Mouse (Mus musculus): ENCODE data around the gene Radil.

Radil gene

GRCm38 (mm10) chr5:142478829-142479435 lies 72.0 kb downstream of the Radil start:
- DNase-seq: peak; percentile 78

- no peak for DNase-seq
These were observed 72.9 kb downstream of the Radil start for GRCm38 (mm10) chr5:142477866-142478615.

GRCm38 (mm10) chr5:142477346-142477745 lies 73.6 kb downstream of the Radil start:
- DNase-seq: no peak

GRCm38 (mm10) chr5:142475669-142476068 lies 75.2 kb downstream of the Radil start:
- DNase-seq: no peak

- DNase-seq: no peak
These were observed 77.2 kb downstream of the Radil start for GRCm38 (mm10) chr5:142473696-142474095.

DNA sequence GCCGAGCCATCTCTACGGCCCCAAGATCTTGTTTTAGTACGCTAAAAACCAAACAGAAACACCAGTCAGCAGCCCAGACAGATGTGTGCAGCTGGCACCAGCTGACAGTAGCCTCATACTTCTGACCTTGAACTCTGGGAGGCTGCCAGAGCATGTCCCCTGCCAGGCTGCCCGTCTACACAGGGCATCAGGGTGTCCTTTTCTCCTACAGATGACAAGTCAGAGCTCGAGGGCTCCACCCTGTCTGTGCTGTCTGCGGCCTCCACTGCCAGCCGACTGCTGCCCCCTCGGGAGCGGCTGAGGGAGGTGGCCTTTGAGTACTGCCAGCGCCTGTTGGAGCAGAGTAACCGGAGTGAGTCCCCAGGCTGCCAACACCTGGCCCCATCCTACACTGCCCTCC lies 81.1 kb downstream of the Radil start:
- DNase-seq: no peak

- DNase-seq: no peak
These were observed 82.5 kb downstream of the Radil start for GRCm38 (mm10) chr5:142468375-142468774.

DNA sequence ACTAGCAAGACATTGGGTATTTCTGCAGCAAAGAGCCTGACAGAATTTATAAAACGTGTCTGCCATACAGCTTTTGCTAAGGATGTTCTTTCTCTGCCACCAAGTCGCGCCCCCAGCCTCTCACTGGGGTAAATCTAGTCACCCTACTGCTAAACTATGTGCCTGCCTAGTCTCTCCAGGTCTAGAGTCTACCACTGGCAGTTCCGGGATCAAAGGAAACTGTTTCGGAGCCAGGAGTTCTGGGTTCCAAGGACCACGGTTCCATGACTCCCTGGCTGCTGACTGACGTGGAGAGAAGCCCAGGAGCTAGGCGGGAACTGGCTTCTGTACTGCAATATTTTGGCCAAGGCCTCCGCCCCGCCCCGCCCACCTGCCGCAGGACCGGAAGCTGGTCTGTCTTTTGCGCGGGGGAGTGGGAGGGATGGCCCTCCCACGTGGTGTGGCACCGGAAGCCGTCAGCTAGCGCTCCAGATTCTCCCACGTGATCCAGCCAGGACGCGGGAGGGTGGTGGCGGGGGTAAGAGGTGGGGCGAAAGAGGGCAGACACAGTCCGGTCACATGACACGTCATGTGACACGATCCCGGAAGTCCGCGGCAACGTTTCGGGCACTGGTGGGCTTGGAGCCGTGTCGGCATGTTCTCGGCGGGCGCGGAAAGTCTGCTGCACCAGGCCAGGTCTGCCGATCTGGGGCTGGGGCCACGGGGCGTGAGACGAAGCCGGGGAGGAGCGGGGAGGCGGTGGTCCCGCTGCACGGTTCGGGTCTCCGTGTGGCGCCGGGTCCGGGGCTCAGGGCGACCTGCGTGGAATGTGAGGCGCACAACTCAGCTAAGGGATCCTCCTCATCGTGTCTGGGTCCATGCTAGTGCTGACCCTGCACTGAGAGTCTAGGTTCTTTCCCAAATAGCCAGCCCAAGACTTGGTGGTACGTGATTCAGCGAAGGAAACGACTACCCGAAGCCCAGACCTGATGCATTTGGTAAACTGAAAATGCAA lies 87.1 kb downstream of the Radil start, which contains the start of gene Ap5z1:
Gene Ap5z1 (plus strand): TSS at position 484 of the 994 bp plus-strand sequence.
- DNase-seq: peak; percentile 97

DNA sequence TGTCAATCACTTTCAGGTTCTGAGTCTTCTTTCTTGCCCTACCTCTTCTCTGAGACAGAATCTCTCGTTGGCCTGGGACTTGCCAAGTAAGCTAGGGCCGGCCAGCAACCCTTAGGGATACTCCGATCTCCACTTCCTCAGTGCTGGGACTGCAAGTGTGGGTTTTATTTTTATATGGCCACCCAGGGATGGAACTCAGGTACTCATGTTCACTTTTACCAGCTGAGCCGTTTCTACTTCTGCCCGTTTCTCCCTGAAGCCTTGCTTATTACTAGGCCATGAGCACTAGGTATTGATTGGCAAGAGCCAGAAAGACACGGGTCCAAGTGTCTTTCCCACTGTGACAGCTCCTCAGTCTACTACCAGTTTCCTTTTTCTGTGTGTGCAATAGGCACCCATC lies 87.9 kb downstream of the Radil start:
- no peak for DNase-seq

DNA sequence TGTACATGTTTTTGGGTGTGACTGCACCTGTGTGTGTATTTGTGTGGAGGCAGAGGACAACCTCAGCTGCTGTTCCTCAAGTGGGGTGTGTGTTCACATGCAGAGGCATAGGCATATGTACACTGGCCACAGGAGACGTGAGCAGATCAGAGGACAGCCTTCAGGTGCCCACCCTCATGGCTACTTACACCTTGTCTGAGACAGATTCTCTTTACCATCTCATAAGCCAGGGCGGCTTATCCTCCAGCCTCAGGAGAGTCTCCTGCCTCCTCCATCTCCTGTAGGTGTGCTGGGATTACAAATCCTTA lies 88.3 kb downstream of the Radil start:
- no peak for DNase-seq

DNA sequence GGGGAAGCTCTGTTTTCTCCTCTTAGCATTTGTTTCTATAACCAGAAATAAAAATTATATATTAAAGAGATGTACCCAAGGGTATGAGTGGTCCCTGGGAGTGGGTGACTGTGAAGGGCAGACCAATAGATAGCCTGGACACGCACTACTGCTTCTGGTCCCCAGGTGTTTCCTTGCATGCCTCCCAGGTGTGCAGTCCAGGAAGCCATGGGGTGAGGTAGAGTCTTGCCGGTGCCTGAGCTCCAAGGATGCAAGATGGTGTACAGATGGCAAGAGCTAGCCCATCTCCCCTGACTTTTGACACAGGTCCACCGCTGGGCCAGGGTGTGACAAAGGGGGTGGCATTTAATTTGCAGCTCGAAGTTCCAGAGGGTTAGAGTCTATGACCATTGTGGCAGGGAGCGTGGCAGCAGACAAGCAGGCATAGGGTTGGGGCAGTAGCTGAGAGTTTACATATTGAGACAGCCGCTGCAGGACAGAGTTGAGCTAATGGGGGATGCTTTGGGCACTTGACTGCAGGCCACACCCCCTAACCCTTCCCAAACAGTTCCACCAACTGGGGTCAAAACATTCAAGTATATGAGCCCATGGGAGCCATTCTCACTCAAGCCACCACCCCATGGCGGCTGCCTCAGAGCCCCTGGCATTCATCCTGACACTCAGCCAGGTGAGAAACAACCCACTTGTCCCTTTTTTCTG lies 88.8 kb downstream of the Radil start:
- DNase-seq: no peak

DNA sequence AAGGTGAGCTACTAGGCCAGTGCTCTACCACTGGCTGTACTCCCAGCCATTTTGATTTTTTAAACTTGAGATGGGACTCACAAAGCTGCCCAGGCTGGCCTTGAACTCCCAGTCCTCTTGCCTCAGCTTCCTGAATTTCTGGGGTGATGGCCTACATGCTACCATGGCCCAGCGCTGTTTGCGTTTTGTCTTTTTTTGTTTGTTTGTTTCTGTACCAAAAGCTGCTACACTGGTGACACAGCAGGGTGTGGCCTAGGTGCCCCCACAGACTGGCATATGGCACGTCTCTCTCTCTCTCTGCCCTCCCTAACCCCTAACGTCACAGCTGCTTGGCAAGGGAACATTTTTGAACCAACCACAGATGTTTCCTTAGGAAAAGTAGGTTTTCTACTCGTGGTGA lies 91.1 kb downstream of the Radil start:
- no peak for DNase-seq

DNA sequence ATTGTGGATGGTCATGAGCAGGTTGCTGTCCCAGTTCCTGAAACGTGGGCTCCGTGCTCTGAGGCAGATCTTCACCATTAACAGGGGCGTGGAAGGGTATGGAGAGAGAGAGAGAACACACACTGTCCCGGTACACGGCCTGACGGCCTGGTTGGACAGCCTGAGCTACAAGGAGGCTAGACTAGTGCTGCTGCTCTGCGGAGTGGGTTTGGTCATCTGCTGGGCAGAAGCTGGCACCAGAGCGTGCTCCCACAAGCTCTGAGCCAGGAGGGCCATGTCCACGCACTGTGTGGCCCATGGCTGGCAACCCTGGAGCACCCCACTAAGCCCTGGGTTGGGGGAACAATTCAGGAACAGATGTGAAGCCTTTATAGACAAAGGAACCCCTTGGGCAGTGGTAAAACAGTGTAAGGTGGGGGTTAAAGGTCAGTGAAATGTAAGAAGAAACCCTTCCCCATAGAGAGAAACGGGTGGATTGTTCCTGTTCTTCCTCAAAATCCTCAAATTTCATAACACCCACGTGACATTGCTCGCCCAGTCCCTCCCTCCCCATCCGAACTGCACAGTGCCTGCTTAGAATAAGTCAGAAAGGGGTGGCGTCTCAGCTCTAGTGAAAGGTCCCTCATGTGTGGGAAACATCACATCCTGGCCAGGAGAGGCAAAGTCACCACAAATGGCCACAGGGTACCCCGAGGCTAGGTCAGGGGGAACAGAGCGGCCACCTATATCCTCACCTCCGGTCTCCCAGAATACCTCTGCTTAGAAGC lies 91.9 kb downstream of the Radil start:
- DNase-seq: no peak

DNA sequence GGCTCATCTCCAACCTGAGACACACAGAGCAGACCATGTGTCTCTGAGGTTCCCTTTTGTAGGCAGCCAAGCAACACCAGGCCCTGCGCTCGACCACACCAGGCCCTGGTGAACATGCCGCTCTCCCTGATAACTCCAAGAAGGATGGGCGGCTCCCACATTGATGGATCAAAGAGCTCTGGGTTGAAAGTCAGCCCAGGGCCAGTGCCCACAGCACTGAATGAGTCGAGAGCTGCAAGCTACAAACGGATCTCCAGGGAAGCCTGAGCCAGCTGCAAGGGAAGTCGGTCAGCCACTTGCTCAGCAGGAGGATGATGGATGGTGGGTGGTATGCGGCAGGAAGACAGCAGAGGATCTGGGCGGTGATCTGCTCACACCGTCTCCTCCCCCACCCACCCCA lies 93.6 kb downstream of the Radil start:
- DNase-seq: no peak

DNA sequence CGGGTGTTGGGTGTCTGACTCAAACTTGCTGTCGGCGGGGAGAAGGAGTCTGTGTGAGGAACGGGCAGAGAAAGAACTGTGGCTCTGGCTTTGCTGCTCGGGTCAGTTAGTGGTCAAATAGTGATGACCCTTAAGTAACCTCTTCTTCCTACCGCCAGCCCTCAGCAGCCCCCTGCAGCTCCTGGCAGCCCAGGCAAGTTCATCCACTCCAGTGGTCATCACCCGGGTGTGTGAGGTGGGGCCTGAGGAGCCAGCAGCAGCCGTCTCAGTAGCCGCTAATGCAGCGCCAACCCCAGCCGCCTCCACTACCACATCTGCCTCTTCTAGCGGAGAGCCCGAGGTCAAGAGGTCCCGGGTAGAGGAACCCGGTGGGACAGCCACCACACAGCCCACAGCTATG lies 94.6 kb downstream of the Radil start:
- no peak for DNase-seq

DNA sequence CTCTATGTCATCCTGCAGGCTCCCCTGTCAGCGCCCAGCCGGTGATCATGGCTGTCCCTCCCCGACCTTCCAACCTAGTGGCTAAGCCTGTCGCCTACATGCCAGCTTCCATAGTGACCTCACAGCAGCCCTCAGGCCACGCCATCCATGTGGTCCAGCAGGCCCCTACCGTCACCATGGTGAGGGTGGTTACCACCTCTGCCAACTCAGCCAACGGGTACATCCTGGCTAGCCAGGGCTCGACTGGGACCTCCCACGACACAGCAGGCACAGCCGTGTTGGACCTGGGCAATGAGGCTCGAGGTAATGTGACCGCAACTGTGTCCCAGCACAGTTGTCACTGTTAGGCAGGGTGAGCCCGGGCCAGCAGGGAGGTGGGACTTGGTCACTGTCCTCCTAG lies 97.2 kb downstream of the Radil start:
- no peak for DNase-seq

DNA sequence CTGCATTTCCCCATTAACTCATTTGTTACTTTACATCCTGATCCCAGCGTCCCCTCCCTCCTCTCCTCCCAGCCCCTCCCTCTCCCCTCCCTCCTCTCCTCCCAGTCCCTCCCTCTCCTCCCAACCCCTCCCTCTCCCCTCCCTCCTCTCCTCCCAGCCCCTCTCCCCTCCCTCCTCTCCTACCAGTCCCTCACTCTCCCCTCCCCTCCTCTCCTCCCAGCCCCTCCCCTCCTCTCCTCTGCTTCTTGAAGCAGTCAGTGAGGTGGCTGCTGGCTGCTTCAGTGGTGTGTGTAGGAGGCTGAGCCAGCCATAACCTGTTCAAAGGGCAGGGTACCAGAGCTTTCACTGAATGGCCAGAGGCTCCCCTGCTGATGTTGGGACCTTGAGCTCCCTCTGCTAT lies 99.1 kb downstream of the Radil start:
- peak; percentile 81 for DNase-seq

DNA sequence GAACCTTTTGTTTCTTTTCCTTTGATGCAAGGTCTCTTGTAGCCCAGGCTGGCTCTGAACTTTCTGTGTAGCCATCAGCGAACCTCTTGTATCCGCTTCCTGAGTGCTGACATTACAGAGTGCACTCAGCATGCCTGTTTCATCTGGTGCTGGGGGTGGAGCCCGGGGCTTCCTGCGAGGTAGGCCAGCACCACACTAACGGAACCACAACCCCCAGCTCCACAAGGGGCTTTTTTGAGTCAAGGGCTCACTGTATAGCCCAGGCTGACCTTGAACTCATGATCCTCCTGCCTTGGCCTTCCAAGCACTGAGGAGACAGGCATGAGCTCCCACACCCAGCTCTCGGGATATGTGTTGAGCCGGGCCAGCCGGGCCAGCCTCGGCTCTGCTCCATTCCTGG lies 100.1 kb downstream of the Radil start:
- no peak for DNase-seq

DNA sequence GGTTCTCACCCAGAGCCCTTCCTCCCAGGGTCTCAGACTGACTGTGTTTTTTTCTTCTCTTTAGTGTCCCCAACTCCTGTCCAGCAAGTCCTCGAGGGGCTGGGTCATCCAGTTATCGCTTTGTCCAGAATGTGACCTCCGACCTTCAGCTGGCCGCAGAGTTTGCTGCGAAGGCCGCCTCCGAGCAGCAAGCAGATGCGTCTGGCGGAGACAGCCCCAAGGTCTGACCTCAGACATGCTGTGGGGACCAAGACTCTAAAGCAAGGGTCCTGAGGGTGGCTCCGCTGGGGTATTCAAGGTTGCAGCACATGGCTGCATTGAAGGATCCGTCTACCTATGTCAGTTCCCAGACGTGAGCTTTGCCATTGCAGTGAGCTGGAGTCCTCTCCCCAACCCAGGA lies 102.3 kb downstream of the Radil start:
- no peak for DNase-seq

DNA sequence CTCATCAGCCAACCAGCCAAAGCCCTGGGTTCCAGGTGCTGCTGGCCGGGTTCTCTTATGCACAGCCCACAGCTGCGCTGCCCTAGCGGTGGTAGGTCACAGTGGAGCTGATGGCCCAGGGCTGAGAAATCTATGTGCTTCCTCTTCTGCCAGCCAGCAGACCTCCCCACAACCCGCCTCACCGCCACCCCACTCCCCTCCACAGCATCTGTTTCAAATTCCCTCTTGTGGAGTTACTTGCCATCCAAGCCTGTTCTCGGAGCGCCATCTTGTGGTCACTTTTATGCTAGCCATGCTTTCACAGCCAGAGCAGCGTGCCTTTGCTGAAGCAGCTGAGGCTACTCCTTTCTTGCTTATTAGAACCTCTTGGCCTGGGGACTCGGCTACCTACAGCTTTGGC lies 102.8 kb downstream of the Radil start:
- peak; percentile 89 for DNase-seq

- DNase-seq: no peak
These were observed 105.2 kb downstream of the Radil start for GRCm38 (mm10) chr5:142445709-142446108.
